Mouse (Mus musculus) Muller cell, postnatal 12 days (primary cell): ENCODE data around the gene Olfr328.
"Not testable (repeated sequence)": the region's sequence is repeated elsewhere in the genome, so short reads cannot be mapped to it uniquely, and the experiment has no call there.

Experiments
- DNase-seq: peaks from one replicate; pipeline ENCODE4 v3.0.0-alpha.2; 2015; ENCODE audit errors: inconsistent ontology term

Gene Olfr328

GRCm38 (mm10) chr11:58555536-58555935, at the start of gene Olfr328:
Olfr328 (minus strand) TSS chr11:58555636.
- DNase-seq: no peak

GRCm38 (mm10) chr11:58605228-58605627, 49.8 kb upstream of the Olfr328 start:
- no peak for DNase-seq

- DNase-seq: no peak
These were observed 49.3 kb upstream of the Olfr328 start for GRCm38 (mm10) chr11:58604688-58605087.

GRCm38 (mm10) chr11:58602800-58603560, 47.5 kb upstream of the Olfr328 start:
- no peak for DNase-seq

- no peak for DNase-seq
These were observed 46.6 kb upstream of the Olfr328 start for GRCm38 (mm10) chr11:58602062-58602461.

- DNase-seq: no peak
These were observed 42.4 kb upstream of the Olfr328 start for GRCm38 (mm10) chr11:58597837-58598236.

- DNase-seq: no peak
These were observed 39.4 kb upstream of the Olfr328 start, which contains the start of gene Olfr324 for GRCm38 (mm10) chr11:58594814-58595213. Olfr324 (plus strand) TSS chr11:58595114.

GRCm38 (mm10) chr11:58588620-58589250, 33.3 kb upstream of the Olfr328 start:
- DNase-seq: peak; percentile 48

- peak; percentile 1 for DNase-seq
These were observed 32.5 kb upstream of the Olfr328 start for GRCm38 (mm10) chr11:58587898-58588348.

- DNase-seq: no peak
These were observed 23.2 kb upstream of the Olfr328 start for GRCm38 (mm10) chr11:58578636-58579035.

GRCm38 (mm10) chr11:58577430-58577829, 22.0 kb upstream of the Olfr328 start, which contains the start of gene Olfr325:
Olfr325 (plus strand) TSS chr11:58577730.
- no peak for DNase-seq

GRCm38 (mm10) chr11:58570405-58570804, 15.0 kb upstream of the Olfr328 start, which contains the start of gene Olfr224:
Olfr224 (minus strand) TSS chr11:58570553.
- no peak for DNase-seq

GRCm38 (mm10) chr11:58546322-58546721, 9.1 kb downstream of the Olfr328 start, which contains the start of gene Olfr329-ps:
Olfr329-ps (minus strand) TSS chr11:58546422.
- DNase-seq: no peak

- not testable (repeated sequence) for DNase-seq
These were observed 20.7 kb downstream of the Olfr328 start, which contains the start of gene Olfr330 for GRCm38 (mm10) chr11:58534736-58535135. Olfr330 (minus strand) TSS chr11:58534836.

GRCm38 (mm10) chr11:58519756-58520155, 35.7 kb downstream of the Olfr328 start:
- not testable (repeated sequence) for DNase-seq

- not testable (repeated sequence) for DNase-seq
These were observed 36.5 kb downstream of the Olfr328 start for GRCm38 (mm10) chr11:58518916-58519315.

- DNase-seq: not testable (repeated sequence)
These were observed 46.4 kb downstream of the Olfr328 start for GRCm38 (mm10) chr11:58509058-58509457.

- not testable (repeated sequence) for DNase-seq
These were observed 53.0 kb downstream of the Olfr328 start, which contains the start of gene Olfr331 for GRCm38 (mm10) chr11:58502472-58502871. Olfr331 (minus strand) TSS chr11:58502572.
